Mouse (Mus musculus) MN1 (cell line): ENCODE measurements around the gene Endou.

ENCODE experiments used
- DNase-seq: peaks from one replicate; pipeline ENCODE4 v3.0.0-alpha.2; 2016; ENCODE audit warnings: low spot score

The Endou gene

GRCm38 (mm10) chr15:97754476-97754875 lies 23.3 kb upstream of the Endou start:
- no peak for DNase-seq

- no peak for DNase-seq
Observed at GRCm38 (mm10) chr15:97752491-97752890, 21.4 kb upstream of the Endou start.

GRCm38 (mm10) chr15:97751676-97752075 lies 20.5 kb upstream of the Endou start:
- no peak for DNase-seq

- peak; percentile 95 for DNase-seq
Observed at GRCm38 (mm10) chr15:97750697-97751096, 19.6 kb upstream of the Endou start.

GRCm38 (mm10) chr15:97749841-97750240 lies 18.7 kb upstream of the Endou start:
- DNase-seq = no peak

GRCm38 (mm10) chr15:97749397-97749796 lies 18.3 kb upstream of the Endou start:
- DNase-seq = no peak

GRCm38 (mm10) chr15:97748964-97749363 lies 17.8 kb upstream of the Endou start:
- DNase-seq = no peak

- DNase-seq = no peak
Observed at GRCm38 (mm10) chr15:97748309-97748708, 17.2 kb upstream of the Endou start.

- DNase-seq = no peak
Observed at GRCm38 (mm10) chr15:97747486-97747885, 16.3 kb upstream of the Endou start.

- no peak for DNase-seq
Observed at GRCm38 (mm10) chr15:97746748-97747147, 15.6 kb upstream of the Endou start.

GRCm38 (mm10) chr15:97746278-97746677 lies 15.1 kb upstream of the Endou start:
- no peak for DNase-seq

GRCm38 (mm10) chr15:97745331-97745730 lies 14.2 kb upstream of the Endou start:
- peak; percentile 62 for DNase-seq

- peak; percentile 82 for DNase-seq
Observed at GRCm38 (mm10) chr15:97744930-97745329, 13.8 kb upstream of the Endou start.

GRCm38 (mm10) chr15:97743961-97744525 lies 12.9 kb upstream of the Endou start:
- peak; percentile 34 for DNase-seq

- DNase-seq = no peak
Observed at GRCm38 (mm10) chr15:97743210-97743609, 12.1 kb upstream of the Endou start.

GRCm38 (mm10) chr15:97742600-97742999 lies 11.5 kb upstream of the Endou start:
- no peak for DNase-seq

- no peak for DNase-seq
Observed at GRCm38 (mm10) chr15:97742074-97742473, 10.9 kb upstream of the Endou start.

- DNase-seq = no peak
Observed at GRCm38 (mm10) chr15:97741662-97742061, 10.5 kb upstream of the Endou start.

GRCm38 (mm10) chr15:97740283-97740732 lies 9.2 kb upstream of the Endou start:
- no peak for DNase-seq

- DNase-seq = no peak
Observed at GRCm38 (mm10) chr15:97738923-97739322, 7.8 kb upstream of the Endou start.

GRCm38 (mm10) chr15:97731988-97732387 lies 849 bp upstream of the Endou start:
- no peak for DNase-seq

- DNase-seq = no peak
Observed at GRCm38 (mm10) chr15:97730365-97730764, 774 bp downstream of the Endou start.

- DNase-seq = peak; percentile 70
Observed at GRCm38 (mm10) chr15:97728804-97729203, 2.3 kb downstream of the Endou start.

- peak; percentile 64 for DNase-seq
Observed at GRCm38 (mm10) chr15:97728394-97728793, 2.7 kb downstream of the Endou start.
